Mouse (Mus musculus): ENCODE measurements around the gene Tmbim1.
"Not testable (repeated sequence)": the region's sequence is repeated elsewhere in the genome, so short reads cannot be mapped to it uniquely, and the experiment has no call there.

Gene Tmbim1

DNA sequence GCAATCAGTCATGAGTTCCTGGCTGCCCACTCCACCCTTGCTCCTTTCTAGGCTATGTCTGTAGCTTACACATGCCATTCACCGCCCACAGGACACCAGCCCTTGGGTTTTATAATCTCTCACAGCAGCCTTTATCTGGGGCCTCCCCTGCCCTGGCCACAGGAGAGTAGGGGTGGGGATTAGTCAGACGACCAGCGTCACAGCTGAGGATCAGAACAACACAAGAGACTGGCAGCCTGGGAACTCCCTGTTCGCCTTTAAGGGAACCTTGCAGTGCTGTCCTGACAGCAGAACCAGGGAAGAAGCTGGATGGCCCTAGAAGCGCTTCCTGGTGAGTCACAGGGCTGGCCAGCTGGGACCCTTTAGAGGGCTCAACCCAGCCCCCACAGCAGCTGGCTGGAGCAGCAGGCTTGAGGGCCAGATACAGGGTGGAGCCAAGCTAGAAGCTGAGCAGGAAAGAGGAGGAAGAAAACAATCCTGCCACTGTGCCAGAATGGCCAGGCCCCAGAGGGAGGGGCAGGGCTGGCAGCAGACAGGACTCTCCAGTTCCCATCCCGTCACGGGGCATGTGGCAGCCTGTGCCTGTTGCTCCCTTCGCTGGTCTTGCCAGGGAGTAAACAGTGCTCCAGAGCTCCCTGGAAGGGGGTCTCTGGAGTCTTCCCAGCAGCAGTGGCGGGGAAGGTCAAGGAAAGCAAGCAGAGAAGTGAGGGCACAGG is 9.8 kb downstream of the Tmbim1 start:
- DNase-seq (ENCODE audit: low read depth, low spot score) = peak; percentile 73

GRCm38 (mm10) chr1:74294733-74295455 is 10.5 kb downstream of the Tmbim1 start:
- no peak for DNase-seq (ENCODE audit: low read depth, low spot score)

GRCm38 (mm10) chr1:74294090-74294643 is 11.3 kb downstream of the Tmbim1 start:
- DNase-seq (ENCODE audit: low read depth, low spot score) = no peak

DNA sequence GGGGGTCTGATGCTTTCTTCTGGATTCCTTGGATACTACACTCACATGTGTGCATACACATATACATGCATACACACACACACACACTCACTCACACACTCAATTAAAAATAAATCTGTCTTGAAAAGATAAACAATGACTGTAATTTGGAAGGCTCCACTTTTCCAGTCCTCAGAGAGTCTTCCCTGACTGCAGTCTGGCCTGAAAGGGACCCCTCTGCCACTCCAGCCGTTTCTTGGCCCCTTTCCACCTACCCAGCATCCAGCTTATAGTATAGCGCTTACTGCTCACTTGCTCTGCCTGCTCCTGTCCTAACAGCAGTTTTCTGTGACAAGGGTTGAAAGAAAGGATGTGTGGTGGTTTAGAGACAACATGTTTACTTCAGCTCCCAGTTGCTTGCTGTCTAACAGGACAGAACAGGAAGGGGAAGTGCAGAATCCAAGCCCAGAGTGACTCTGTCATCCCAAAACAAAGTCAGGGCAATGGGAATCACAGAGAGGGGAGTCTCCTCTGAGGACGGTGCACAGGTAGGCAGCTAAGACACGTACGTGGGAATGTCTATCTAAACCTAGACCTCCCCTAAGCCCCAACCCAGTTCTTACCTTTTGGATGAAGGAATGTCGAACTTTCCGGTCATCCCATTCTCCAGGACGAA is 12.0 kb downstream of the Tmbim1 start:
- no peak for DNase-seq (ENCODE audit: low read depth, low spot score)

DNA sequence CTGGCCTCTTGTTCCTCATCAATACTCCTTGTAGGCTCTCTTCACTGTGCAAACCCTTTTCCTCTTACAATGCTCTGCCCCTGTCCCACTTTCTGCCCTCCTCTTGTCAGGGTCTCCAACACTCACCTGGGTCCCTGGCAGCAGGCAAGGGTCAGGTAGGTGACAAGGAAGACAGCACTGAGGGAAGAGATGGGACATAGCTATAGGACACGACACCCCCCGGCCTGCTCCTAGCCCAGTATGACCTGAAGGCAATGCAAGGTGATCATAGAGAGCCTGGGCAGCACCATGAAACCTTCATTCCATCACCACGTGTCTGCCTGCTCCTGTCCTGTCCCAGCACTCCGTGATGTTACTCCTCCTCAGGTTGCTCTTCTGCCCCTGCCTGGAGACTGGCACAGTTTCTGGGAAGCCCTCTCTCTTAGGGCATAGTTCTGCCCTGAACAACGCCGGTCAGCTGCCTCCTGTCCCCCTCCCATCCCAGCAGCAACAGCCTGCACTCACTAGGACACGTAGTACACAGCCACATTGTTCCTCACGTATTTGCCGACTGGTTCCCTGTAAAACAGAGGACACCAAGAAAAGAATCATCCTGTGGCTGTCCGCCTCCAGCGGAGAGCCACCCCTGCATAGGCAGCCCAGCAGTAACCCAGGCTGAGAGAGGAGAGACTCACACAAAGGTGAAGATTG is 12.9 kb downstream of the Tmbim1 start:
- no peak for DNase-seq (ENCODE audit: low read depth, low spot score)

DNA sequence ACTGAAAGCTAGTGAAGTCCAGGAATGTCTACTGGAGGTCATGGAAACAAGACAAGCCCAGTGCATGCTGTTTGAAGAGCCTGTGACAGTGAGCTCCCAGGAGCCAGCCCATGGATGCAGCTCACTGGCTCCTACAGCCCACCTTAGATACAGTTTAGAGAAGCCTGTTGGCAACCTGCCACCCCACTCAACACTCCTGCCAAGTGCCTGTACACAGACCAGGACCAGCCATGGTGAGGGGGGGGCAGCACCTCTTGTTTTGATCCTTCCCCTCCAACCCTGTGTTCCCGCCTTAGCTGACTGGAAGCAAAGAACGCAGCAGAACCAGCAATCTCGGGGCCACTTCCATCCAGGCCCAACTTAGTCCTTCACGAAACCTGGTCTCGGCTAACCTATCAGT is 15.3 kb downstream of the Tmbim1 start:
- DNase-seq (ENCODE audit: low read depth, low spot score) = no peak

- DNase-seq (ENCODE audit: low read depth, low spot score) = no peak
Measured at GRCm38 (mm10) chr1:74289740-74290139, 15.7 kb downstream of the Tmbim1 start.

- DNase-seq (ENCODE audit: low read depth, low spot score) = no peak
Measured at GRCm38 (mm10) chr1:74289248-74289647, 16.2 kb downstream of the Tmbim1 start.

- no peak for DNase-seq (ENCODE audit: low read depth, low spot score)
Measured at GRCm38 (mm10) chr1:74288327-74288726, 17.1 kb downstream of the Tmbim1 start.

GRCm38 (mm10) chr1:74286869-74287607 is 18.4 kb downstream of the Tmbim1 start:
- DNase-seq (ENCODE audit: low read depth, low spot score) = not testable (repeated sequence)

DNA sequence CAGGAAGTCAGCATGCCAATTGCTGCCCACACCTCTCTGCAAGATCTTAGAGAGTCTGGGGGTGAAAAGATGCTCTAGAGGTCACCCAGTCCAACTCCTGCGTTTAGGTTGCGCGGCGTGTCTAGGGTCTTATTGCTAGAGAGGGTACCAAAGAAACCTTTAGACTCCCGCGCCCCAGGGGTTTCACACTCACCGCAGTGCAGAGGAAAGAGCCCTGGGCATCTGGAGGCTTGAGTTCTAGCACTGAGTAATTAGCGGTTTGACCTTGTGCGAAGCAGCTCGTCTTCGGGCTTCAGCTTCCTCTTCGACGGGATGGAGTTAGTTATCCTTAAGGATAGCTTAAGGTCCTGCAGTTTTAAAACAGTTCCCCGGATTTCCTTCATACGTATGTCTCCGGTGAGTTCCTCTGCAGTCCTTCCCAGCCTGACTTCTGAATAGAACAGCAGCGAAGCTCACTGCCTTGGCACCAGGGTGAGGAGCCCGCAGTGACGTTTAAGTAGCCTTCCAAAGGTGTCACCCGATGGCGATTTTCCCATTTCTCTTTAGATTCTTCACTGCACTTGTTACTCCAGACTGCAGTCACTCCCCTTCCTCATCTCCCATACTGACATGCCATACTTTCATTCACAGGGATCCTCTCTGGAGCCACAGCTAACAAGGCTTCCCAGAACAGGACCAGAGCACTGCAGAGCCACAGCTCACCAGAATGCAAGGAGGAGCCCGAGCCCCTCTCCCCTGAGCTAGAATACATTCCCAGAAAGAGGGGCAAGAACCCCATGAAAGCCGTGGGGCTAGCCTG is 20.0 kb downstream of the Tmbim1 start:
- no peak for DNase-seq (ENCODE audit: low read depth, low spot score)

DNA sequence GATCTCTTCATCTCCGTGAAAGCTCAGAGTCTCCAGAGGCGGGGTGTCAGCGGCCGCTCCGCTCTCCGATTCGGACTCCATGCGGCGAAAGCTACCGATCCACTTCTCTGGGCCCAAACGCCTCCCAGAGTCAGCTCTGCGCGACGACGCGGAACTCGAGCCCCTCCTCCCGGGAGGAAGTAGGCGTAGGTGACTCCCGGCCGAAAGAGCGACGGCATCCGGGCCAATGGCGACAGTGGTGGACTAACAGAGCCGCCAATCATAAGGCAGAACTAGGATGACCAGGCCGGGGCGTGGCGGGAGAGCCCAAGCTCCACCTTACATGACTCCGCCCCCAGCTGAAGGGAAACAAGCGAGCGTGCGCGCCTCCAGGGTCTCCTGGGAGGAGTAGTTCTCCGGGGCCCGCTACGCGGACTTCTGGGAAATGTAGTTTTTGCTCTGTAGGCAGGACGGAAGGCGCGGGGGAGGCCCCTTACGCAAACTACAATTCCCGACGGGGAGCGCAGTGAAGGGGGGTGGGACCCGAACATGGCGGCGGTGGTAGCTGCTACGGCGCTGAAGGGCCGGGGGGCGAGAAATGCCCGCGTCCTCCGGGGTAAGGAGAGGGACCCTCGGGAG is 20.8 kb downstream of the Tmbim1 start, which contains the start of the genes Aamp and Pnkd:
Gene Aamp, minus strand, starts transcription at position 196 of the 618 bp plus-strand sequence.
Gene Pnkd, plus strand, starts transcription at position 388 of the 618 bp plus-strand sequence.
- peak; percentile 100 for DNase-seq (ENCODE audit: low read depth, low spot score)

DNA sequence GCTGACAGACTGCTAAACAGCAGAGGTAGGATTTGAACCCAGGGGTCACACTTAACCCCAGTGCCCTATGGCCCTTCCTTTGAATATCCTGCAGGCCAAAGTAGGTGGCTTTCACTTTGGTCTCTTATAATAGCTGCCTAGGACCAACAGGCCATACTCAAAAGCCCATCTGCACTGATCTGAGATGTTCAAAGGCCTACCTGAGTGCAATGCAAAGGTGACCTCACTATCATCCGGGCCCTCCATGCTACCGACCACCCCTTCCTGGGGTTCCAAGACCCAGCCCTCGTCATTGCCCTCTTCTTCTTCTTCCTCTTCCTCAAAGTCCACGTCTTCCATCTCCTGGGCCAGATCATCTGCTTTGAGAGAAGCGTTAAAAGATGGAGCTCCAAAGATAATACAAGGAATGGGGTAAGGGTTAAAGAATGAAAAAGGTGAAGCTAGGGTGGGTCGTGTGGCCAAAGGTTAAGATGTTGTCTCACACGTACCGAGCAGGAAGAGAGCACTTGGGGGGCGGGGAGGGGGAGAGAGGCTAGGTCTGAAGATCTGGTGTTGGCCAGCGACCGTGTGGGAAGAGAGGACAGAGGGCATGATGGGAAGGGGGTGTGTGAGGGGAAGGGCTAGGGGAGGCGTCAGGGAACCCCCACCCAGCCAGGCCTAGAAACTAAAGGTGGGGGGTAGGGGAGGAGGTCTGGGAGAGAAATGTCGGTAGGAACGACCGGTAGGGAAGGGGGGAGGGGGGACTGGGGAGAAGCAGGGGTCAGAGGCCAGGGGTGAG is 21.5 kb downstream of the Tmbim1 start:
- DNase-seq (ENCODE audit: low read depth, low spot score) = peak; percentile 74

DNA sequence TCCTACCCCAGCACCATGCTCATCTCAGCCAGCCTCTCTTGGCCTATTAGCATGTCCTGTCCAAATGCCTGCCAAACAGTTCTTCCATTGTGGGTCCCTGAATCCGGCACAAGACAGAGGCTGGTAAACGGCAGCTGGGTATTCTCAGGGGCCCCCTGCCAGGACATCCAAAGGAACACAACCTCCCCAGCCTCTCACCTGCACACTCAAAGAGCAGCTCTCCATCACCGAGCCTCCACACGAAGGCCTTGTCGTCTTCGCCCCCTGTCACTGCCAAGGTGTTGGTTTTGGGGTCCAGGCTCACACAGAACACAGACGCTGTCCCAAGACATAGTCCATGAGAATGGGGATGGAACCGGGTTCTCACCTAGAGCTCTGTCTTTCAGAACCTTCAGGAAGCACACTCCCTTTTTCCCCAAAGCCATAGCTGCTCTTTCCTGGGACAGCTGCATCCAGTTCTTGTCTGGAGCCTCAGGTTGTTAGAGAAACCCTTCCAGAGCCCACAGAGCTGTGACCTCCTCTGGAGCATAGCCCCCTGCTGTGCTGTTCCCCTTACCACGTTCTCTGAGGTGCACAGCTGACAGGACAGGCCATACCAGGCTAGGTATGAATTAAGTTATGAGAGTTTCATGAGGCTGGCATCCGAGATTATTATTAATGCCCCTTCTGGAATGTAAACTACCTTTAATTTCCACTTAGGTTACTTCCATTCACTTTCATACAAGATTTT is 22.4 kb downstream of the Tmbim1 start:
- no peak for DNase-seq (ENCODE audit: low read depth, low spot score)

- DNase-seq (ENCODE audit: low read depth, low spot score) = no peak
Measured at GRCm38 (mm10) chr1:74281886-74282285, 23.5 kb downstream of the Tmbim1 start.

- DNase-seq (ENCODE audit: low read depth, low spot score) = no peak
Measured at GRCm38 (mm10) chr1:74281372-74281771, 24.1 kb downstream of the Tmbim1 start.

DNA sequence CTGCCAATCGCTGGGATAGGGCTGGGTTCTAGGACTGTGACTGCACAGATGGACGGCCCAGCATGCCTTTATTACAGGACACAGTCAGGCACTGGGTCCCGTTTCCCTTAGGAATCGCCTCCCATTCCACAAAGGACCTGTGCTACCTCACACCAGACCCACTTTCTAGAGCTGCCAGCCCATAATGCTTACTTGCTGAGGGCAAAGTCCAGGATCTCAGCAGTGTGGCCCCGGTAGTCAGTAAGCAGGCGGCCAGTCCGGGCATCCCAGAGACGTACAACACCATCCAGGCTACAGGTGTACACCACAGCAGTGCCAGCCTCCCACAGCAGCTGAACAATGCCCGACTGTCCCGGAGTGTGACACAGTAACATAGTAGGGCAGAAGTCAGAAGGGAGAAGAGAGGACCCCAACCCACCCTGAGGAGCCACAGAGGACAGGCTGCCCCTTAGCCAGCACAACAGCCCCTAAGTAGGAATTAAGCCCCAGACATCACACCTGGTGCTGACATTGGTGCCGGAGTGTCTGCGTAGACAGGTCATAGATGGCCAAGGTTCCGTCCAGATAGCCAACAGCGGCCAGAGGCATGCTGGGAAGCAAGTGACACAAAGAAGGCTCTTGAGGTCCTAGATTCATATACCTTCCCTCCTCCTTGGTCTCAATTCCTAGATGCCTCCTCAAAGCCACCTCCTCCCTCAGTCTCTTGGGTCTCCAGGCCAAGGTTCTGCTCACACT is 24.7 kb downstream of the Tmbim1 start:
- no peak for DNase-seq (ENCODE audit: low read depth, low spot score)

All from CD4-positive, CD25-positive, alpha-beta regulatory T cell, adult 2 months (primary cell).